Mouse (Mus musculus): ENCODE data around the gene Arhgap30. TPM values are rescaled to one million over a fixed set of nuclear protein-coding genes. Genes with fewer than 3 reads are reported as not detected.

The Arhgap30 gene
- polyA plus RNA-seq, 1 experiment, result 7.0 TPM

DNA sequence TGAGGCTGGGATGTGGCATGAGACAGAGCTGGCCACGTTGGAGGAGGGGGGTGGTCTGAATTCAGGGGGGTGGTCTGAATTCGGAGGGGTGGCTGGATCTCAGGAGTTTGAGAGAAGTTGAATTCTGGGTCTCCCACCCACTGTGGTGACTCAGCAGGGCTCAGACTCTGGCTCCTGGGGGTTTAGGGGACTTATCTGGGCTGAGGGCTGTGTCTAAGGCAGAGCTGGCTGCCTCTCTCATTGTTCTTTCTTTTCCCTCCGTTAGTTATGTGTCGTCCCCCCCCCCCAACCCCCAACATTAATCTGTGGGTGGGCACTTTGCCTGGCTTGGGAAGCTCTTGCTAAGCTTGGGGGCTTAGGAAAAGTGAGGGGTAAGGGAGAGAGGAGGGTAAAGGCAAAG lies 14.8 kb upstream of the Arhgap30 start:
- WGBS, result 33% methylated on average over 4 of the region's 4 CpGs

DNA sequence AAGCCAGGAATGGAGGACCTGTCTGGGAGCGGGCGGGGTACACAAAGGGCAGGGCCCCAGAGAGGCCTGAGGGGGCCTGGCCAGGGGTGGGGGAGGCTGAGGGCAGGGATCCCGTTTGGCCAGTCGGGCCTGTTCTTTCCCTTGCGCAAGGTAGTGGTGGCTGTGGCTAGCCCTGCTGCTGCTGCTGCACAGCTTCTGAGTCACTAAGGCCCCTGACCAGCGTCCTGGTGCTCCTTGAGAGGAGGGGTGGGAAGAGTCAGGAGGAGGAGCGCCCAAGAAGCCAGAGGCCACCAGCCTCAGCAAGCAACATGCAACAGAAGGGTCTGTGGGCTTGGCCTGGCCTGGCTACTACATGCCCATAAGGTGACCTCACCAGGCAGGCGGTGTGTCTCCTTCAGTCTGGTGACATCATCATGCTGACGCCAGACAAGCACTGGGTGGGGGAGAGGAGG lies 13.1 kb upstream of the Arhgap30 start:
- DNase-seq (ENCODE audit: low read depth, low spot score), result no peak
- 19% methylated on average over 9 of the region's 9 CpGs for WGBS

More for the DNA sequence above, 14.8 kb upstream of the Arhgap30 start:
- DNase-seq (ENCODE audit: low read depth, low spot score), result no peak

DNA sequence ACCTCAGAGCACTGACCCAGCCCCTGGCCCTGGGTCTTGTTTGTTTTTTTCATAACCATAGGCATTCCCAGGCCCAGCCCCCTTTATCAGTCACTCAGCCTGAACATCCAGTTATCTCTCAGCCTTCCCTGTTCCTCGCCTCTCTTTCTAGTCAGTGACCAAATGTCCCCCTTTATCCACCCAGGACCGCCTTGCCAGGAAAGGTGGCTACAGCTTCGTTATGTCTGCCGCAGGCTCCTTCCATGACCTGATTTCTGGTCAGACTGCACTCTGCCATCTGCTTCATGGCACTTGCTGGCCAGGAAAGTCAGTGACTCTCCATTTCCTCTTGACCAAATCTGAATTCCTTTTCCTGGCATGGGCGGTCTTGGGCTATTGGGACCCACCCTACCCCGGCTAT lies 10.5 kb upstream of the Arhgap30 start:
- DNase-seq (ENCODE audit: low read depth, low spot score), result no peak
- WGBS, result 88% methylated on average over 6 of the region's 6 CpGs

GRCm38 (mm10) chr1:171379935-171380599 lies 8.7 kb upstream of the Arhgap30 start:
- 33% methylated on average over 31 of the region's 31 CpGs for WGBS
- no peak for DNase-seq (ENCODE audit: low read depth, low spot score)

GRCm38 (mm10) chr1:171382096-171382620 lies 6.6 kb upstream of the Arhgap30 start:
- DNase-seq (ENCODE audit: low read depth, low spot score), result no peak
- 84% methylated on average over 11 of the region's 11 CpGs for WGBS

GRCm38 (mm10) chr1:171384361-171384760 lies 4.4 kb upstream of the Arhgap30 start:
- 65% methylated on average over 9 of the region's 9 CpGs for WGBS

DNA sequence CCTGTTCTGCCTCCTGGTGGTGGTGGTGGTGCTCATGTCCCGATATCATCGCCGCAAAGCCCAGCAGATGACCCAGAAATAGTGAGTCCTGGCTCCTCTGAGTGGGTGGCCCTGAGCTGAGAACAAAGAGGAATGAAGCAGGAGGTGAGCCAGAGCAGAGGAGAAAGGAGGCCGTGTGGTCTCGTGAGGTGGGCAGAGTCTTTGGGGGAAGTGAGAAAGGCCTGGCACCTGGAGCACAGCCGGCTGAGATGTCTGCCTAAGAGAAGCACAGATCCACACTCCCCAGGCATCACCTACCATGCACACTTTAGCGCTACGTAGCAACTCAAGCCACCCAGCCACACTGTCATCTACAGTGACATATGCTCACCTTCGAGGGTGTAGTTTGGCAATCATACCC lies 3.6 kb upstream of the Arhgap30 start:
- 83% methylated on average over 9 of the region's 9 CpGs for WGBS
- no peak for DNase-seq (ENCODE audit: low read depth, low spot score)

More at GRCm38 (mm10) chr1:171384361-171384760, 4.4 kb upstream of the Arhgap30 start:
- DNase-seq (ENCODE audit: low read depth, low spot score), result no peak

GRCm38 (mm10) chr1:171387099-171387498 lies 1.7 kb upstream of the Arhgap30 start:
- 66% methylated on average over 6 of the region's 6 CpGs for WGBS
- no peak for DNase-seq (ENCODE audit: low read depth, low spot score)

GRCm38 (mm10) chr1:171390101-171390500 lies 1.3 kb downstream of the Arhgap30 start:
- no peak for DNase-seq (ENCODE audit: low read depth, low spot score)

GRCm38 (mm10) chr1:171401821-171402220 lies 13.1 kb downstream of the Arhgap30 start:
- 84% methylated on average over 4 of the region's 4 CpGs for WGBS
- DNase-seq (ENCODE audit: low read depth, low spot score), result no peak

More at GRCm38 (mm10) chr1:171390101-171390500, 1.3 kb downstream of the Arhgap30 start:
- WGBS, result 54% methylated on average over 4 of the region's 4 CpGs

DNA sequence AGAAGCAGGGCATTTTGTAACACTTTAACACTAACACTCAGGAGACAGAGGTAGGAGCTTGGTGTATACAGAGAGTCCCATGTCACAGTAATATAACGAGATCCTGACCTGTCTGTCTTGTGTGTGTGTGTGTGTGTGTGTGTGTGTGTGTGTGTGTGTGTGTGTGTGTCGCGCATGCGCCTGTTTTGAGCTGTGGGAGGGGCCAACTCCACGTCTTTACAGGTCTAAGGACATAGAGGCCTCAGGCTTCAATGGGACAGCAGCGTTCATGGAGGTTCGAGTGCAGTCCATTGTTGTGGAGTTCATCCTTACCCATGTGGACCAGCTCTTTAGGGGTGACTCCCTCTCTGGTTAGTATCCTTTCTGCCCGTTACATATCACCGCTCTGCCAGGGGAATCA lies 14.2 kb downstream of the Arhgap30 start:
- WGBS, result 81% methylated on average over 9 of the region's 9 CpGs
- DNase-seq (ENCODE audit: low read depth, low spot score), result no peak

- 73% methylated on average over 5 of the region's 5 CpGs for WGBS
- DNase-seq (ENCODE audit: low read depth, low spot score), result no peak
Measured at GRCm38 (mm10) chr1:171407263-171407662, 18.5 kb downstream of the Arhgap30 start.

GRCm38 (mm10) chr1:171410231-171410630 lies 21.5 kb downstream of the Arhgap30 start:
- no peak for DNase-seq (ENCODE audit: low read depth, low spot score)
- WGBS, result 98% methylated on average over 1 of the region's 1 CpGs

GRCm38 (mm10) chr1:171410947-171411484 lies 22.3 kb downstream of the Arhgap30 start, which contains the start of gene Usf1:
Gene Usf1 (plus strand): TSS chr1:171411313.
- 1% methylated on average over 36 of the region's 36 CpGs for WGBS
- no peak for DNase-seq (ENCODE audit: low read depth, low spot score)

GRCm38 (mm10) chr1:171411492-171411941 lies 22.8 kb downstream of the Arhgap30 start:
- under 1% methylated on average over 39 of the region's 39 CpGs for WGBS
- no peak for DNase-seq (ENCODE audit: low read depth, low spot score)

- under 1% methylated on average over 20 of the region's 20 CpGs for WGBS
- no peak for DNase-seq (ENCODE audit: low read depth, low spot score)
Measured at GRCm38 (mm10) chr1:171412001-171412441, 23.3 kb downstream of the Arhgap30 start.

DNA sequence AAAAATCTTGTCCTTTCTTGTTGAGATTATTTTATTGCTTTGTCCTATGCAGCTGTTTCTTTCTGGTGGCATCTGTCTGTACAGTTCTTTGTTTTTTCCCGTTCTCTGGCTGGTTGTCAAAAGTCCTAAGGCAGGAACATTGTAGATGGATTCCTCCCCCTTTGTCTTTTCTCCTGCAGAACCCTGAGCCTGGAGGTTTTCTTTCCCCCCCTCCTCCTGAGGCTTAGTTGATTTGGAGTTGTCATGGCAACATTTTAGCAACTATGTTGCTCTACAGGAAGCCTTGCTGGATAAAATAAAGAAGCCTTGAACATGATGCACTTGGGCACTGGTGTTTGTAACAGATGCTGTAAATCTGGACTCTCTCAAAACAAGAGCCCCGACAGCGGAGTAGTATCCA lies 23.7 kb downstream of the Arhgap30 start:
- DNase-seq (ENCODE audit: low read depth, low spot score), result no peak

DNA sequence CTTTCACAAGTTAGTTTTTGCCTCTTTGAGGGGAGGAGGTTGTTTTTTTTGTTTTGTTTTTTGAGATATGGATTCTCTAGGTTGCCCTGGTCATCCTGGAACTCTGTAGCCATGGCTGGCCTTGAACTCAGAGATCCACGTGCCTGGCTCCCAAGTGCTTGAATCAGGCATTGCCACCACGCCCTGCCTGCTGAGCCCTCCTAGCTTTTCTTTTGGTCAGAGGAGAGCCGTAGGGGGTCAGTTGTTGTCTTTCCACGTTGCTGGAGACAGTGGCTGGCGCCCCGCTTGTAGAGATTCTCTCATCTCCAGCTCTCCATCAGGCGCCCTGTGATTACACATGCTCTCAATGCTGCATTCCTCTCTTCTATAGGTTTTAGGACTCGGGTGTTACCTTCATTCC lies 24.9 kb downstream of the Arhgap30 start:
- DNase-seq (ENCODE audit: low read depth, low spot score), result no peak

More for the DNA sequence above, 23.7 kb downstream of the Arhgap30 start:
- WGBS, result 37% methylated on average over 3 of the region's 3 CpGs

DNA sequence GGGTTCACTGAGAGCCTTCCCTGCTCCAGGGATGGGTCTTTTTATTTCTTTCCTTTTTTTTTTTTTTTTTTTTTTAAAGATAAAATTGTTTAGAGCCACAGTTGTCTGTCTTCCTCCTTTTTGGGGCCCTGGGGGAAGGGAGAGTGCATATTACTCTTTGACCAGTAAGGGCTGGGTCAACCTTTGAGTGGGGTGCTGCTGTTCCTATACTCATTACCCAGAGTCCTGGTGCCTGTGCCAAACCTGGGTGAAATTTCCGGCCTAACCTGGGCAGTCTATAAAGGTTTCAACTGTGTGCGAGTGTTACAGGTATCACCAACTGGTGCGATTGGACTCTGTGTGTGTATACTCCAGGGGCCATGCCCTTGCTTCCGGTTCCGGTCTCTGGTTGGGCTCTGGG lies 29.9 kb downstream of the Arhgap30 start, which contains the start of gene Tstd1:
Gene Tstd1, plus strand, starts transcription at position 213 of the 400 bp plus-strand sequence.
- no peak for DNase-seq (ENCODE audit: low read depth, low spot score)

More for the DNA sequence above, 24.9 kb downstream of the Arhgap30 start:
- WGBS, result 79% methylated on average over 8 of the region's 8 CpGs

DNA sequence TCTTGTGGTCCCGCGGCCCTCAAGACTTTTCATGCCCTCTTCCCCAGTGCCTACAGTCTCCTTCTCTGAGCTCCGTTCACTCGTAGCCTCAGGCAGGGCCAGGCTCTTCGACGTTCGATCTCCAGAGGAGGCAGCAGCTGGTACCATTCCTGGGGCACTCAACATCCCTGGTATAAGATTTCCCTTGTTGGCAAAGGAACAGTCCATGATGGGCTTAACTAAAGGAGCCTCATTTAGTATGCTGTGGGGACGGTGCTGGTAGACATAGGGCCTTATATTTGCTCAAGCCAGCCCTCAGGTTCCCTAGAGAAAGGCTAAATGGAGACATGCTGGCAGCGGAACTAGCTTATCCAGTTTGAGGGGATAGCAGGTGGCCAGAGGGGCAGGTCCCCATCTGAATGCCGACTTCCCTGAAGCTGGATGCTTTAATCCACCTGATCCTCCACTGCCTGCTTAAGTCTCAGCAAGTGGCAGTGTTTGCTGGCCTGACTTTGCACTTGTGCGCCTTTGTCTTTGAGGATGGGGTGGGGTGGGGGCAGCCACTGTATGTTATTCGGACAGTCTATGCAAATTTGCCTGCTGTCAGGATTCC lies 30.6 kb downstream of the Arhgap30 start:
- DNase-seq (ENCODE audit: low read depth, low spot score), result no peak
- 33% methylated on average over 12 of the region's 12 CpGs for WGBS

More for the DNA sequence above, 29.9 kb downstream of the Arhgap30 start, which contains the start of gene Tstd1:
- 30% methylated on average over 5 of the region's 5 CpGs for WGBS

Data from large intestine, adult 2 months (tissue).